Mouse (Mus musculus): ENCODE measurements around the gene Nat8f5. TPM values are rescaled to one million over a fixed set of nuclear protein-coding genes. Genes with fewer than 3 reads are reported as not detected.
"Not testable (repeated sequence)": the region's sequence is repeated elsewhere in the genome, so short reads cannot be mapped to it uniquely, and the experiment has no call there.

Gene Nat8f5
- polyA plus RNA-seq, 1 experiment from 2014 or later, result 1.1 TPM

DNA sequence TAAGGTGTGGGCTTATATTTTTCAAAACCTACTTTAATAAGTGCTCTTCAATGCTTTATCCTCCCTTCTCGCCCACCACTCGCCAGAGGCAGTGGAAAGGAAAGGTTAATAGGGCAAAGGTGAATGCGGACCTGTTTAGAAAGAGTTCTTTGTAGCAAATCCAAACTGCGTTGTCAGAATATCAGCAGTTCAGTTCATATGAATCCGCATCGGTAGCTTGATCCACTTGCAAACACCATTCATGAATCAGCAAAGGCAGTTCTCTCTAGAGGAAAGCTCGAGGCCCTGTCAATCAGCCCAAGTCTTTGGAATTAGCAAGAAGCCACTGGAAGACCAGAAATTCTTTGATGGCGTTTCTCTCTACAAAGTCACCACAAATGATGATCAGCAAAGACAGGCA, 17.9 kb upstream of the Nat8f5 start:
- Histone ChIP-seq H3K27me3 (ENCODE audit: insufficient read depth, low read length) (no peaks in the 10 kb centered on the region), H3K9me3 (replicated peaks; ENCODE audit: low read length) (no peaks in the 10 kb centered on the region), H3K36me3 (ENCODE audit: insufficient read depth, low read length) (no peaks in the 10 kb centered on the region), H3K4me3 (replicated peaks; ENCODE audit: low read depth, low read length) (no peak overlapping the region), H3K4me2 (ENCODE audit: low read length) (no peak overlapping the region), H3K4me1 (replicated peaks; ENCODE audit: insufficient read depth, low read length) (no peaks in the 10 kb centered on the region), H3K27ac (no peak overlapping the region), H3K9ac (ENCODE audit: low read depth, low read length) (no peak overlapping the region)
- TF ChIP-seq CTCF (IDR thresholded peaks at IDR 0.05; ENCODE audit: low read depth), result no peak
- DNase-seq (ENCODE audit: low spot score), result no peak
- 83% methylated on average over 8 of the region's 8 CpGs for WGBS
- no peak for ATAC-seq (replicated peaks; ENCODE audit: low FRiP score, low read depth)

DNA sequence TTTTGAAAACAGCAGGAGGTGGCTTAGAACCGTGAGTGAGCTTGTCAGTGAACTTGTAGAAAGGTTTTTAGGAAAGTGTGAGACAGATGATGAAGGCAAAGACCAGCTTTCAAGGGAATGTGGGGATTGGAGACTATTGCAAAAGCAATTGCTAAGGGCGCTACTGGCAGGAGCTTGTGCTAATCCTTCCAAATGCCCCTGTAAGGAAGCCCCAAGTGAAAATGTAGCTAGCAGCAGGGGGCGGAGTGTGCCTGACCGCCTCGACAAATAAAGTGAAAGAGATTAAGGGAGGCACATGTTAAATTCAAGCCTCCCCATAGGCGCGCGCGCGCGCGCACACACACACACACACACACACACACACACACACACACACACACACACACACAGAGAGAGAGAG, 16.5 kb upstream of the Nat8f5 start:
- peak; percentile 45; the same call in 1 of the 2 replicates for TF ChIP-seq CTCF (IDR thresholded peaks at IDR 0.05; ENCODE audit: low read depth)
- H3K9ac ChIP-seq (ENCODE audit: low read depth, low read length); H3K27me3 ChIP-seq (ENCODE audit: insufficient read depth, low read length); H3K9me3 ChIP-seq (replicated peaks; ENCODE audit: low read length); H3K36me3 ChIP-seq (ENCODE audit: insufficient read depth, low read length); H3K4me2 ChIP-seq (ENCODE audit: low read length); H3K4me3 ChIP-seq (replicated peaks; ENCODE audit: low read depth, low read length); H3K4me1 ChIP-seq (replicated peaks; ENCODE audit: insufficient read depth, low read length); H3K27ac ChIP-seq: not testable (repeated sequence)
- 45% methylated on average over 12 of the region's 12 CpGs for WGBS
- peak; percentile 50 for DNase-seq (ENCODE audit: low spot score)
- ATAC-seq (replicated peaks; ENCODE audit: low FRiP score, low read depth), result peak; percentile 63; the same call in 1 of the 2 replicates

DNA sequence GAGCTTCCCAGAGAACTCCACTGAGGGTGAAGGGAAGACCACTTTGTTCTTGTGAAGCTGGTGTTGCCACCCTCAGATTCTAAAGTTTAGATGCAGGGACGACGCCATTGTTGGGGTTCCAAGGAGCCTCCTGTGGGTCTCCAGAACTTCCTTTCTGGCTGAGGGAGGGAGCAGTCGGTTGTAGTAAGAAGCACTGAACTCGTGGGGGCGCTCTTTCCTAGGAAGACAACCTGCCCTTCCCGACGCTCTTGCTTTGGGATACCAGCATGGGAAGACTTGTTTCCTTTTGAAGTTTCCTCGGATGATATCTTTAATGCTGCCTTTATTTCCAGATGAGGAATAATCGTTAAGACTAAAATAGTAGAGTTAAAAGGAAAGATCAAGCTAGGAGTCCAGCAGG, 16.1 kb upstream of the Nat8f5 start:
- not testable (repeated sequence) for H3K4me3 ChIP-seq (replicated peaks; ENCODE audit: low read depth, low read length); H3K9ac ChIP-seq (ENCODE audit: low read depth, low read length); ATAC-seq (replicated peaks; ENCODE audit: low FRiP score, low read depth); H3K4me1 ChIP-seq (replicated peaks; ENCODE audit: insufficient read depth, low read length); H3K9me3 ChIP-seq (replicated peaks; ENCODE audit: low read length); H3K27me3 ChIP-seq (ENCODE audit: insufficient read depth, low read length); H3K27ac ChIP-seq; H3K36me3 ChIP-seq (ENCODE audit: insufficient read depth, low read length); H3K4me2 ChIP-seq (ENCODE audit: low read length)
- DNase-seq (ENCODE audit: low spot score), result peak; percentile 31
- peak; percentile 58 for TF ChIP-seq CTCF (IDR thresholded peaks at IDR 0.05; ENCODE audit: low read depth)
- WGBS, result 33% methylated on average over 8 of the region's 9 CpGs

DNA sequence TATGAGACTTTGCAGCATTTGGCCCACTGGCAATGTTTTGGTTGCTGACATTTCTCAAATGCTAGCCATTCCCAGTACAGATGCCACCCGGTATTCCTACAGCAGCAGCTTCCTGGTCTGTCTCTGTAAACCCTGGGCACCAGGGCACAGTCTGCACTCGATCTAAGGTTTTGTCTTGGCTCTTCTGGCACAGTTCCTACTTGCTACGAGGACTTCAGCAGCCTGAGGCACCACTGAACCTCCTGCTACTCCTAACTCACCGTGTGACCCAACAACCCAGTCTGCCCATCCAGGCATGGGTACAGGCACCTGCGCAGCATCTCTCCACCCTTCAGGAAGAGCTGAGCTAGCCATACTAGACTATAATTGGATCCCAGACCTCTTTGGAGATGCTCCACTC, 15.3 kb upstream of the Nat8f5 start:
- H3K4me1 ChIP-seq (replicated peaks; ENCODE audit: insufficient read depth, low read length); H3K27me3 ChIP-seq (ENCODE audit: insufficient read depth, low read length); H3K9me3 ChIP-seq (replicated peaks; ENCODE audit: low read length); ATAC-seq (replicated peaks; ENCODE audit: low FRiP score, low read depth); DNase-seq (ENCODE audit: low spot score); H3K4me3 ChIP-seq (replicated peaks; ENCODE audit: low read depth, low read length); H3K4me2 ChIP-seq (ENCODE audit: low read length); H3K9ac ChIP-seq (ENCODE audit: low read depth, low read length); H3K36me3 ChIP-seq (ENCODE audit: insufficient read depth, low read length); H3K27ac ChIP-seq: not testable (repeated sequence)
- WGBS, result 79% methylated on average over 5 of the region's 5 CpGs

DNA sequence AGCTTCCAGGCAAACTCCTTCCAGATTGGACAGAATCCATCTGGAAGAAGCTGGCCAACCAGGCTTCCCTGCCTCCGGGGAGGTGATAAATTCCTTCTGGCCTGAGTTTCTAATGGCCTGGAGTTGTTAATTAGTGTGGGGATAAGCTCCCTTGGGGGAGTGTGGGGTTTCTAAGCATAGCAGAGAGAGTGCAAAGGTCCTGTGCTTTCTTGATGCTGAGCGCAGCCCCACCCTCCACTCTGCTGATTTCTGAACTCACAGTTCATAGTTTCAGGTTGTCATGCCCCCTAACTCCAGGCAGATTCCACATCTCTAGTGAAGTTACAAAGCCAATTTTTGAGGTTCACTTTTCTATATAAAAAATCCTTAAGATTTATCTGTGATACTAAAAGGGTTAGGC, 14.3 kb upstream of the Nat8f5 start:
- WGBS, result 30% methylated on average over 1 of the region's 2 CpGs

DNA sequence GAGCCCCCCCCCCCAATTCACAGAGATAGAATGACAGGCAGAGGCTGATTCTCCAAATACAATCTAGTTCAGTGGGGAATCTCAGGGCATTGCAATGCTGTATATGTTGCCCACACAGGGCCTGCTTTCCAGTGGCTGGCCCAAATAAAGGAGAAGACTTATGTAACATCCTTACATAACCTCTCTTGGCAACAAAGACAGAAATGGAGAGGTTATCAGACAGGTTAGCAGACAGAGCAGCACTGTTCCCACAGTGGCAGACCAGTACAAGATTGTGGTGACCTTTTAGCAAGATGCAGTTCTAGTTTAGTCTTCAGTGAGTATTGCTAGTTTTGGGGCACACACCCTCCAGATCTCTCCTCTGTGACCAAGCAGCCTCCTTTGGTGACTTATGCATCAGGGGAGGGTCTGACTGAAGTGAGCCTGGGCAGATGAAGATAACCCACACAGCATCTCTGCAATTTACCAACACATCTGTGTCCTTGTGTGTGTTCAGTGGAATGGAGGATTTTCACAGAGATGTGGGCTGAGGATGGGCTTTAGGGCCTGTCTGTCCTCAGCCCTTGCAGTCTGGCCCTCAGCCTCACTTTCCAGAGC, 13.8 kb upstream of the Nat8f5 start:
- not testable (repeated sequence) for H3K4me3 ChIP-seq (replicated peaks; ENCODE audit: low read depth, low read length); H3K9me3 ChIP-seq (replicated peaks; ENCODE audit: low read length); ATAC-seq (replicated peaks; ENCODE audit: low FRiP score, low read depth); H3K4me2 ChIP-seq (ENCODE audit: low read length); H3K9ac ChIP-seq (ENCODE audit: low read depth, low read length); DNase-seq (ENCODE audit: low spot score); H3K27me3 ChIP-seq (ENCODE audit: insufficient read depth, low read length); H3K4me1 ChIP-seq (replicated peaks; ENCODE audit: insufficient read depth, low read length); H3K27ac ChIP-seq; H3K36me3 ChIP-seq (ENCODE audit: insufficient read depth, low read length)

More for the DNA sequence above, 14.3 kb upstream of the Nat8f5 start:
- H3K36me3 ChIP-seq (ENCODE audit: insufficient read depth, low read length); DNase-seq (ENCODE audit: low spot score); H3K27me3 ChIP-seq (ENCODE audit: insufficient read depth, low read length); H3K9ac ChIP-seq (ENCODE audit: low read depth, low read length); H3K4me3 ChIP-seq (replicated peaks; ENCODE audit: low read depth, low read length); H3K9me3 ChIP-seq (replicated peaks; ENCODE audit: low read length); H3K27ac ChIP-seq; H3K4me1 ChIP-seq (replicated peaks; ENCODE audit: insufficient read depth, low read length); H3K4me2 ChIP-seq (ENCODE audit: low read length): not testable (repeated sequence)
- ATAC-seq (replicated peaks; ENCODE audit: low FRiP score, low read depth), result 0 out of 2 replicates have a peak, but pooled peaks have one; percentile 41

DNA sequence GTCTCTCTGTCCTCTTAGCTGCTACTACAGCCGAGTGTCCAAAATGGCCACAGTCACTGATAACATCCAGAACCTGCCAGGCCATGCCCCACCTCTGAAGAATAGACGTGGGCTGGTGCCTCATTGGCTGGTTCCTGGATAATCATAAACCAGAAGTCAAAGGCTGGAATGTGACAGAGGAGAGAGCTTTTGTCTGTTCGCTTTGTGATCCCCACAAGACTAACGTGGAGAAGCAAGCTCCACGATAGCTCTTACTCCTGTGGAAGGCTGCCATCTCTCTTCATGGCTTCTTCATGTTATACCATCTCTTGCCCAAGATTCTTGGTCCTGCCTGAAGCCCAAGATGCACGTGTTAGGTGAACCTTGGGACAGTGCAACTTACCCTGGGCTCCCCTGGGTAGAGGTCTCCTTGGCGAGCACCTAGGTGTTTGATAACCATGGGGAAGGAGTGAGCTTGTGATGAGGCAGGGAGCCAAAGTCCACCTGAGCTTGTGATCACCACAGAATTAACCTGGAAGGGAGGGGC, 11.1 kb upstream of the Nat8f5 start, which contains the start of gene Nat8:
Nat8 (minus strand) TSS at position 287 of the 526 bp plus-strand sequence.
- H3K27me3 ChIP-seq (ENCODE audit: insufficient read depth, low read length), result no peaks in the 10 kb centered on the region
- ATAC-seq (replicated peaks; ENCODE audit: low FRiP score, low read depth) (peak; percentile 50), DNase-seq (ENCODE audit: low spot score) (no peak)
- H3K4me3 ChIP-seq (replicated peaks; ENCODE audit: low read depth, low read length), result no peak within 1 kb of the TSS
- no peak within 1 kb of the TSS for H3K27ac ChIP-seq
- no peaks in the 10 kb centered on the region for H3K4me1 ChIP-seq (replicated peaks; ENCODE audit: insufficient read depth, low read length)
- no peaks in the 10 kb centered on the region for H3K36me3 ChIP-seq (ENCODE audit: insufficient read depth, low read length)
- no peak for TF ChIP-seq CTCF (IDR thresholded peaks at IDR 0.05; ENCODE audit: low read depth)
- 74% methylated on average over 7 of the region's 7 CpGs for WGBS
- no peak within 1 kb of the TSS for H3K9ac ChIP-seq (ENCODE audit: low read depth, low read length)
- H3K4me2 ChIP-seq (ENCODE audit: low read length), result no peak within 1 kb of the TSS
- H3K9me3 ChIP-seq (replicated peaks; ENCODE audit: low read length), result no peaks in the 10 kb centered on the region
